Mouse (Mus musculus): ENCODE data around the gene Adm.

DNA sequence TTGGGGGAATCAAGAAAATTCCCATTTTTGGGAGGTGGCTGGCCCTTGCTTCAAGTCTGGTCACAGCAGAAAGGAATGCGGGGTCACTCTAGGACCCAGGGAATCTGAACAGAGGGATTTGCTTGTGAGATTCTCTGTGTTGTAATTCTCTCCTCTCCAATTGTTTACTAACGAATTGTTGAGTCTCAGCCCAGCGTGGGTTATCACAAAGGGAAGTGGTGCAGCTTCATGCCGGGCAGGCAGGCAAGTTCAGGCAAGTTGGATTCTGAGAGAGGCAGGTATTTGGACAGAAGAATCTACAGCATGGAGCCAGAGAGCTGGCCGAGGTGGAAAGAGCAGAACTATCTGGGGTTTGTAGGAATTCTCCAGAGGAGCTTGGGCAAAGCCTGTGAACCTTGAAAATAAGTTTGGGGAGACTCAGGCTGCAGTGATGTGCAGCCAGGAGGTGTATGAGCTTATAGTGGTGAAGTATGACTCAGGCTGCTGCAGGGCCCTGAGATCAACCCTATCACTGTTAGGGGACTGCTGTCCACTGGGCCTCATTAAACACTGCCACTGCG lies 43.7 kb downstream of the Adm start:
- no peak for TF ChIP-seq POLR2A (IDR thresholded peaks at IDR 0.05; ENCODE audit: extremely low read depth, insufficient read depth, low read length)
- TF ChIP-seq CTCF (IDR thresholded peaks at IDR 0.05; ENCODE audit: low read depth, low read length), result no peak
